Mouse (Mus musculus) intestine, embryonic 16.5 days (tissue): Measurements from ENCODE around the gene Sfr1. TPM values are rescaled to one million over a fixed set of nuclear protein-coding genes. Genes with fewer than 3 reads are reported as not detected.

Source experiments
- ATAC-seq: fragments of 200-750 bp; cut with Nextera tagmentation; 2 replicates; pipeline ENCODE4 v1.8.0; 2017; ENCODE audit warnings: moderate TSS enrichment, moderate library complexity
- H3K27ac ChIP-seq: fragments of 300-500 bp; sonication (generic); 2 replicates; pipeline ENCODE4 v1.5.1; 2014; ENCODE audit warnings: mild to moderate bottlenecking, low read length
- H3K27me3 ChIP-seq: fragments of 300-500 bp; sonication (generic); replicated peaks from 2 replicates; pipeline ENCODE4 v1.6.1; 2014; ENCODE audit warnings: low read length, control low read depth, mixed read lengths; ENCODE audit not compliant: control insufficient read depth, insufficient read depth
- H3K36me3 ChIP-seq: fragments of 300-500 bp; sonication (generic); 2 replicates; pipeline ENCODE4 v1.6.1; 2014; ENCODE audit warnings: low read length, control low read depth; ENCODE audit not compliant: control insufficient read depth, insufficient read depth
- H3K4me1 ChIP-seq: fragments of 300-500 bp; sonication (generic); 2 replicates; pipeline ENCODE4 v1.6.1; 2014; ENCODE audit warnings: low read length, control low read depth, mixed read lengths; ENCODE audit not compliant: control insufficient read depth, insufficient read depth
- H3K4me2 ChIP-seq: fragments of 300-500 bp; sonication (generic); 2 replicates; pipeline ENCODE4 v1.6.1; 2014; ENCODE audit warnings: low read depth, low read length, control low read depth
- H3K4me3 ChIP-seq: fragments of 300-500 bp; sonication (generic); 2 replicates; pipeline ENCODE4 v1.5.1; 2014; ENCODE audit warnings: mild to moderate bottlenecking, low read length
- H3K9ac ChIP-seq: fragments of 300-500 bp; sonication (generic); 2 replicates; pipeline ENCODE4 v1.6.1; 2014; ENCODE audit warnings: low read depth, low read length
- H3K9me3 ChIP-seq: fragments of 300-500 bp; sonication (generic); 2 replicates; pipeline ENCODE4 v1.6.1; 2016; ENCODE audit warnings: low read length, control low read depth; ENCODE audit not compliant: control insufficient read depth
- WGBS: fragments of 180-500 bp; shearing (Covaris S2); extraction: QIAGEN DNeasy Blood & Tissue Kit; methylation state at CpG from one replicate; pipeline ENCODE4 v1.1.7; 2014; 5-methylcytosine and 5-hydroxymethylcytosine counted together
- polyA plus RNA-seq: library from polyadenylated mRNA; unstranded; fragments of >200 nt; fragmentation: Nextera tagmentation; extraction: Ambion mirVana; gene quantifications from 2 replicates; pipeline ENCODE4 v1.2.1, GENCODE M21; 2015

The Sfr1 gene
- polyA plus RNA-seq, 1 experiment from 2014 or later = 187 TPM

GRCm38 (mm10) chr19:47730691-47731070 lies 801 bp upstream of the Sfr1 start:
- Histone ChIP-seq H3K27ac (peak overlapping the region; percentile 98), H3K4me1 (peaks cover 6% of the 10 kb centered on the region; the same call in 1 of the 2 replicates), H3K4me2 (peak overlapping the region; percentile 77), H3K9ac (peak overlapping the region; percentile 83), H3K9me3 (no peaks in the 10 kb centered on the region), H3K27me3 (no peaks in the 10 kb centered on the region), H3K4me3 (peak overlapping the region; percentile 89), H3K36me3 (peaks cover 11% of the 10 kb centered on the region; the same call in 1 of the 2 replicates)
- WGBS = 0% methylated on average over 12 of the region's 12 CpGs
- peak; percentile 81 for ATAC-seq

- Histone ChIP-seq H3K4me1 (peaks cover 6% of the 10 kb centered on the region; the same call in 1 of the 2 replicates), H3K9me3 (no peaks in the 10 kb centered on the region), H3K27me3 (no peaks in the 10 kb centered on the region), H3K4me3 (peak overlapping the region; percentile 89), H3K27ac (peak overlapping the region; percentile 98), H3K4me2 (peak overlapping the region; percentile 57), H3K9ac (peak overlapping the region; percentile 89), H3K36me3 (peaks cover 19% of the 10 kb centered on the region; the same call in 1 of the 2 replicates)
- WGBS = 3% methylated on average over 14 of the region's 15 CpGs
- ATAC-seq = no peak; the same call in 1 of the 2 replicates
Measured at GRCm38 (mm10) chr19:47731931-47732330, 449 bp downstream of the Sfr1 start.

- ATAC-seq = no peak
- 90% methylated on average over 2 of the region's 2 CpGs for WGBS
- no peak overlapping the region for H3K27ac ChIP-seq
- H3K9me3 ChIP-seq = no peaks in the 10 kb centered on the region
- no peaks in the 10 kb centered on the region for H3K27me3 ChIP-seq
- no peak overlapping the region for H3K4me2 ChIP-seq
- no peak overlapping the region for H3K4me3 ChIP-seq
- H3K4me1 ChIP-seq = no peaks in the 10 kb centered on the region
- no peak overlapping the region for H3K9ac ChIP-seq
- H3K36me3 ChIP-seq = no peaks in the 10 kb centered on the region
Measured at GRCm38 (mm10) chr19:47747072-47747471, 15.6 kb downstream of the Sfr1 start.

- H3K9ac ChIP-seq = no peak overlapping the region
- no peaks in the 10 kb centered on the region for H3K27me3 ChIP-seq
- H3K36me3 ChIP-seq = no peaks in the 10 kb centered on the region
- WGBS = 78% methylated on average over 2 of the region's 2 CpGs
- no peak overlapping the region for H3K27ac ChIP-seq
- H3K4me3 ChIP-seq = no peak overlapping the region
- no peak overlapping the region for H3K4me2 ChIP-seq
- no peak for ATAC-seq
- H3K4me1 ChIP-seq = no peaks in the 10 kb centered on the region
- H3K9me3 ChIP-seq = no peaks in the 10 kb centered on the region
Measured at GRCm38 (mm10) chr19:47748950-47749349, 17.5 kb downstream of the Sfr1 start.

- Histone ChIP-seq H3K9me3 (no peaks in the 10 kb centered on the region), H3K27me3 (no peaks in the 10 kb centered on the region), H3K36me3 (no peaks in the 10 kb centered on the region), H3K27ac (no peak overlapping the region), H3K4me3 (no peak overlapping the region), H3K4me2 (no peak overlapping the region), H3K4me1 (no peaks in the 10 kb centered on the region), H3K9ac (no peak overlapping the region)
- ATAC-seq = no peak
- WGBS = 76% methylated on average over 5 of the region's 5 CpGs
Measured at GRCm38 (mm10) chr19:47750391-47750790, 18.9 kb downstream of the Sfr1 start.

- no peaks in the 10 kb centered on the region for H3K4me1 ChIP-seq
- no peaks in the 10 kb centered on the region for H3K27me3 ChIP-seq
- ATAC-seq = no peak
- H3K9ac ChIP-seq = no peak overlapping the region
- no peak overlapping the region for H3K4me2 ChIP-seq
- 86% methylated on average over 9 of the region's 9 CpGs for WGBS
- H3K27ac ChIP-seq = no peak overlapping the region
- H3K4me3 ChIP-seq = no peak overlapping the region
- H3K9me3 ChIP-seq = no peaks in the 10 kb centered on the region
- no peaks in the 10 kb centered on the region for H3K36me3 ChIP-seq
Measured at GRCm38 (mm10) chr19:47752456-47752855, 21.0 kb downstream of the Sfr1 start.

- Histone ChIP-seq H3K9me3 (no peaks in the 10 kb centered on the region), H3K4me2 (no peak overlapping the region), H3K27ac (no peak overlapping the region), H3K4me1 (no peaks in the 10 kb centered on the region), H3K27me3 (no peaks in the 10 kb centered on the region), H3K9ac (no peak overlapping the region), H3K4me3 (no peak overlapping the region), H3K36me3 (no peaks in the 10 kb centered on the region)
- 51% methylated on average over 4 of the region's 4 CpGs for WGBS
- ATAC-seq = peak; percentile 97
Measured at GRCm38 (mm10) chr19:47753921-47754320, 22.4 kb downstream of the Sfr1 start.

- no peak overlapping the region for H3K4me2 ChIP-seq
- H3K36me3 ChIP-seq = no peaks in the 10 kb centered on the region
- H3K4me1 ChIP-seq = no peaks in the 10 kb centered on the region
- no peaks in the 10 kb centered on the region for H3K9me3 ChIP-seq
- no peak overlapping the region for H3K9ac ChIP-seq
- no peak overlapping the region for H3K27ac ChIP-seq
- no peak for ATAC-seq
- WGBS = 84% methylated on average over 9 of the region's 9 CpGs
- no peak overlapping the region for H3K4me3 ChIP-seq
- H3K27me3 ChIP-seq = no peaks in the 10 kb centered on the region
Measured at GRCm38 (mm10) chr19:47754931-47755330, 23.4 kb downstream of the Sfr1 start.

GRCm38 (mm10) chr19:47755625-47756024 lies 24.1 kb downstream of the Sfr1 start:
- Histone ChIP-seq H3K4me3 (peak overlapping the region; percentile 26), H3K4me2 (peak overlapping the region; percentile 26; the same call in 1 of the 2 replicates)

GRCm38 (mm10) chr19:47777847-47778246 lies 46.4 kb downstream of the Sfr1 start:
- H3K9ac ChIP-seq = no peak overlapping the region
- H3K27ac ChIP-seq = no peak overlapping the region
- H3K36me3 ChIP-seq = no peaks in the 10 kb centered on the region
- H3K9me3 ChIP-seq = no peaks in the 10 kb centered on the region
- no peak overlapping the region for H3K4me2 ChIP-seq
- H3K4me3 ChIP-seq = no peak overlapping the region
- WGBS = 71% methylated on average over 6 of the region's 6 CpGs
- H3K4me1 ChIP-seq = no peaks in the 10 kb centered on the region
- ATAC-seq = no peak
- no peaks in the 10 kb centered on the region for H3K27me3 ChIP-seq

More at GRCm38 (mm10) chr19:47755625-47756024, 24.1 kb downstream of the Sfr1 start:
- WGBS = 65% methylated on average over 19 of the region's 19 CpGs
- Histone ChIP-seq H3K36me3 (no peaks in the 10 kb centered on the region), H3K4me1 (no peaks in the 10 kb centered on the region), H3K27me3 (no peaks in the 10 kb centered on the region), H3K27ac (no peak overlapping the region), H3K9me3 (no peaks in the 10 kb centered on the region), H3K9ac (no peak overlapping the region)
- ATAC-seq = peak; percentile 31; the same call in 1 of the 2 replicates
